Mouse (Mus musculus) neural tube, embryonic 15.5 days (tissue): Measurements from ENCODE around the gene Rlf. TPM values are rescaled to one million over a fixed set of nuclear protein-coding genes. Genes with fewer than 3 reads are reported as not detected.
"Not testable (repeated sequence)": the region's sequence is repeated elsewhere in the genome, so short reads cannot be mapped to it uniquely, and the experiment has no call there.

Experiments
- ATAC-seq: fragments of 200-750 bp; cut with Nextera tagmentation; 2 replicates; pipeline ENCODE4 v1.8.0; 2017; ENCODE audit warnings: mild to moderate bottlenecking, moderate TSS enrichment, moderate library complexity; ENCODE audit not compliant: low FRiP score
- H3K27ac ChIP-seq: fragments of 300-500 bp; sonication (generic); replicated peaks from 2 replicates; pipeline ENCODE4 v1.5.1; 2015; ENCODE audit warnings: mild to moderate bottlenecking, inconsistent platforms
- H3K27me3 ChIP-seq: fragments of 300-500 bp; sonication (generic); replicated peaks from 2 replicates; pipeline ENCODE4 v1.6.1; 2015; ENCODE audit warnings: inconsistent platforms
- H3K36me3 ChIP-seq: fragments of 300-500 bp; sonication (generic); 2 replicates; pipeline ENCODE4 v1.6.1; 2015; ENCODE audit warnings: inconsistent platforms
- H3K4me1 ChIP-seq: fragments of 300-500 bp; sonication (generic); 2 replicates; pipeline ENCODE4 v1.6.1; 2015; ENCODE audit warnings: inconsistent platforms
- H3K4me2 ChIP-seq: fragments of 300-500 bp; sonication (generic); 2 replicates; pipeline ENCODE4 v1.6.1; 2015; ENCODE audit warnings: inconsistent platforms, mild to moderate bottlenecking, moderate library complexity
- H3K4me3 ChIP-seq: fragments of 300-500 bp; sonication (generic); replicated peaks from 2 replicates; pipeline ENCODE4 v1.5.1; 2015; ENCODE audit warnings: mild to moderate bottlenecking, inconsistent platforms
- H3K9ac ChIP-seq: fragments of 300-500 bp; sonication (generic); replicated peaks from 2 replicates; pipeline ENCODE4 v1.6.1; 2015; ENCODE audit warnings: mild to moderate bottlenecking, inconsistent platforms
- H3K9me3 ChIP-seq: fragments of 300-500 bp; sonication (generic); replicated peaks from 2 replicates; pipeline ENCODE4 v1.6.1; 2016; ENCODE audit warnings: inconsistent platforms
- WGBS: fragments of 180-500 bp; shearing (Covaris S2); methylation state at CpG from one replicate; pipeline ENCODE4 v1.1.7; 2015; ENCODE audit warnings: mixed read lengths; 5-methylcytosine and 5-hydroxymethylcytosine counted together
- polyA plus RNA-seq: library from polyadenylated mRNA; unstranded; fragments of >200 nt; fragmentation: Nextera tagmentation; extraction: Ambion mirVana; gene quantifications from 2 replicates; pipeline ENCODE4 v1.2.1, GENCODE M21; 2015

The Rlf gene
- polyA plus RNA-seq, 1 experiment from 2014 or later, result 27.3 TPM

- under 1% methylated on average over 36 of the region's 36 CpGs for WGBS
- peak overlapping the region; percentile 73 for H3K4me2 ChIP-seq
- H3K27me3 ChIP-seq, result peaks cover 13% of the 10 kb centered on the region
- no peaks in the 10 kb centered on the region for H3K36me3 ChIP-seq
- H3K9ac ChIP-seq, result peak overlapping the region; percentile 82
- no peaks in the 10 kb centered on the region for H3K9me3 ChIP-seq
- H3K4me1 ChIP-seq, result peaks cover 26% of the 10 kb centered on the region
- ATAC-seq, result peak; percentile 86
- peak overlapping the region; percentile 83 for H3K4me3 ChIP-seq
- H3K27ac ChIP-seq, result peak overlapping the region; percentile 95
These were observed 720 bp downstream of the Rlf start for GRCm38 (mm10) chr4:121213936-121214792.

GRCm38 (mm10) chr4:121208911-121209310 lies 6.0 kb downstream of the Rlf start:
- H3K9me3 ChIP-seq, result no peaks in the 10 kb centered on the region
- H3K9ac ChIP-seq, result no peak overlapping the region
- no peak overlapping the region for H3K4me2 ChIP-seq
- H3K27ac ChIP-seq, result no peak overlapping the region
- H3K27me3 ChIP-seq, result no peaks in the 10 kb centered on the region
- peaks cover 23% of the 10 kb centered on the region for H3K4me1 ChIP-seq
- no peak for ATAC-seq
- H3K4me3 ChIP-seq, result no peak overlapping the region
- WGBS, result 88% methylated on average over 4 of the region's 4 CpGs
- H3K36me3 ChIP-seq, result no peaks in the 10 kb centered on the region

GRCm38 (mm10) chr4:121197856-121198255 lies 17.0 kb downstream of the Rlf start:
- no peak overlapping the region for H3K27ac ChIP-seq
- no peak for ATAC-seq
- no peaks in the 10 kb centered on the region for H3K27me3 ChIP-seq
- 75% methylated on average over 4 of the region's 4 CpGs for WGBS
- H3K9ac ChIP-seq, result no peak overlapping the region
- H3K9me3 ChIP-seq, result no peaks in the 10 kb centered on the region
- H3K4me3 ChIP-seq, result no peak overlapping the region
- no peaks in the 10 kb centered on the region for H3K36me3 ChIP-seq
- peaks cover 2% of the 10 kb centered on the region for H3K4me1 ChIP-seq
- H3K4me2 ChIP-seq, result no peak overlapping the region

GRCm38 (mm10) chr4:121196995-121197394 lies 17.9 kb downstream of the Rlf start:
- no peak for ATAC-seq
- Histone ChIP-seq H3K4me3 (no peak overlapping the region), H3K27ac (no peak overlapping the region), H3K9me3 (no peaks in the 10 kb centered on the region), H3K36me3 (no peaks in the 10 kb centered on the region), H3K4me1 (peaks cover 2% of the 10 kb centered on the region; the same call in 1 of the 2 replicates), H3K4me2 (no peak overlapping the region), H3K9ac (no peak overlapping the region), H3K27me3 (no peaks in the 10 kb centered on the region)
- WGBS, result 96% methylated on average over 4 of the region's 4 CpGs

GRCm38 (mm10) chr4:121196205-121196604 lies 18.7 kb downstream of the Rlf start:
- no peak overlapping the region for H3K4me2 ChIP-seq
- no peak overlapping the region for H3K27ac ChIP-seq
- no peak for ATAC-seq
- no peak overlapping the region for H3K9ac ChIP-seq
- no peaks in the 10 kb centered on the region for H3K4me1 ChIP-seq
- no peaks in the 10 kb centered on the region for H3K9me3 ChIP-seq
- H3K27me3 ChIP-seq, result no peaks in the 10 kb centered on the region
- no peaks in the 10 kb centered on the region for H3K36me3 ChIP-seq
- WGBS, result 92% methylated on average over 2 of the region's 2 CpGs
- no peak overlapping the region for H3K4me3 ChIP-seq

GRCm38 (mm10) chr4:121194736-121195135 lies 20.1 kb downstream of the Rlf start:
- H3K27me3 ChIP-seq, result no peaks in the 10 kb centered on the region
- no peaks in the 10 kb centered on the region for H3K4me1 ChIP-seq
- no peak overlapping the region for H3K27ac ChIP-seq
- no peak for ATAC-seq
- H3K36me3 ChIP-seq, result no peaks in the 10 kb centered on the region
- no peak overlapping the region for H3K4me2 ChIP-seq
- H3K9me3 ChIP-seq, result no peaks in the 10 kb centered on the region
- H3K9ac ChIP-seq, result no peak overlapping the region
- no peak overlapping the region for H3K4me3 ChIP-seq

- Histone ChIP-seq H3K27ac (no peak overlapping the region), H3K4me3 (no peak overlapping the region), H3K9me3 (no peaks in the 10 kb centered on the region), H3K36me3 (peaks cover 3% of the 10 kb centered on the region; the same call in 1 of the 2 replicates), H3K4me1 (no peaks in the 10 kb centered on the region), H3K4me2 (no peak overlapping the region), H3K27me3 (no peaks in the 10 kb centered on the region), H3K9ac (no peak overlapping the region)
- no peak for ATAC-seq
- 96% methylated on average over 2 of the region's 2 CpGs for WGBS
These were observed 22.6 kb downstream of the Rlf start for GRCm38 (mm10) chr4:121192306-121192705.

- 90% methylated on average over 3 of the region's 3 CpGs for WGBS
- peaks cover 9% of the 10 kb centered on the region; the same call in 1 of the 2 replicates for H3K36me3 ChIP-seq
These were observed 25.5 kb downstream of the Rlf start for GRCm38 (mm10) chr4:121189341-121189740.

GRCm38 (mm10) chr4:121179669-121180068 lies 35.2 kb downstream of the Rlf start:
- H3K27me3 ChIP-seq, result no peaks in the 10 kb centered on the region
- no peak for ATAC-seq
- no peaks in the 10 kb centered on the region for H3K4me1 ChIP-seq
- peaks cover 26% of the 10 kb centered on the region for H3K36me3 ChIP-seq
- H3K27ac ChIP-seq, result no peak overlapping the region
- H3K4me2 ChIP-seq, result no peak overlapping the region
- no peaks in the 10 kb centered on the region for H3K9me3 ChIP-seq
- no peak overlapping the region for H3K4me3 ChIP-seq
- WGBS, result 92% methylated on average over 3 of the region's 3 CpGs
- H3K9ac ChIP-seq, result no peak overlapping the region

More at GRCm38 (mm10) chr4:121189341-121189740, 25.5 kb downstream of the Rlf start:
- no peak overlapping the region for H3K4me2 ChIP-seq
- no peaks in the 10 kb centered on the region for H3K4me1 ChIP-seq
- H3K27me3 ChIP-seq, result no peaks in the 10 kb centered on the region
- H3K9me3 ChIP-seq, result no peaks in the 10 kb centered on the region
- H3K27ac ChIP-seq, result no peak overlapping the region
- no peak for ATAC-seq
- H3K9ac ChIP-seq, result no peak overlapping the region
- no peak overlapping the region for H3K4me3 ChIP-seq

- no peaks in the 10 kb centered on the region for H3K4me1 ChIP-seq
- peaks cover 50% of the 10 kb centered on the region for H3K36me3 ChIP-seq
- 96% methylated on average over 2 of the region's 2 CpGs for WGBS
- no peak for ATAC-seq
- H3K9me3 ChIP-seq, result 0 out of 2 replicates have a peak, but pooled peaks cover 3% of the 10 kb centered on the region
- H3K4me3 ChIP-seq, result no peak overlapping the region
- no peak overlapping the region for H3K27ac ChIP-seq
- H3K27me3 ChIP-seq, result no peaks in the 10 kb centered on the region
- H3K9ac ChIP-seq, result no peak overlapping the region
- H3K4me2 ChIP-seq, result no peak overlapping the region
These were observed 47.2 kb downstream of the Rlf start for GRCm38 (mm10) chr4:121167656-121168055.

GRCm38 (mm10) chr4:121166697-121167096 lies 48.2 kb downstream of the Rlf start:
- H3K36me3 ChIP-seq, result peaks cover 49% of the 10 kb centered on the region
- WGBS, result 92% methylated on average over 4 of the region's 5 CpGs
- H3K27ac ChIP-seq, H3K4me2 ChIP-seq, ATAC-seq, H3K9ac ChIP-seq, H3K27me3 ChIP-seq, H3K4me3 ChIP-seq, H3K9me3 ChIP-seq, H3K4me1 ChIP-seq: not testable (repeated sequence)

GRCm38 (mm10) chr4:121163501-121164030 lies 51.3 kb downstream of the Rlf start:
- ATAC-seq, result no peak
- Histone ChIP-seq H3K27me3 (no peaks in the 10 kb centered on the region), H3K4me1 (no peaks in the 10 kb centered on the region), H3K27ac (no peak overlapping the region), H3K9ac (no peak overlapping the region), H3K4me3 (no peak overlapping the region), H3K4me2 (no peak overlapping the region), H3K36me3 (peaks cover 29% of the 10 kb centered on the region), H3K9me3 (no peaks in the 10 kb centered on the region)
- 78% methylated on average over 2 of the region's 2 CpGs for WGBS
